Mouse (Mus musculus) lung, embryonic 14.5 days (tissue): ENCODE measurements around the gene Ptcd3. TPM values are rescaled to one million over a fixed set of nuclear protein-coding genes. Genes with fewer than 3 reads are reported as not detected.

Source experiments
- ATAC-seq: fragments of 200-750 bp; cut with Nextera tagmentation; 2 replicates; pipeline ENCODE4 v1.8.0; 2017; ENCODE audit warnings: mild to moderate bottlenecking, moderate TSS enrichment, moderate library complexity; ENCODE audit not compliant: insufficient read depth
- DNase-seq: peaks from one replicate; pipeline ENCODE4 v3.0.0-alpha.2; 2015
- H3K27ac ChIP-seq: fragments of 300-500 bp; sonication (generic); 2 replicates; pipeline ENCODE4 v1.5.1; 2014; ENCODE audit warnings: low read depth, mild to moderate bottlenecking, moderate library complexity
- H3K27me3 ChIP-seq: fragments of 300-500 bp; sonication (generic); 2 replicates; pipeline ENCODE4 v1.6.1; 2014; ENCODE audit warnings: low read length, control low read depth; ENCODE audit not compliant: insufficient read depth
- H3K36me3 ChIP-seq: fragments of 300-500 bp; sonication (generic); 2 replicates; pipeline ENCODE4 v1.6.1; 2014; ENCODE audit warnings: control low read depth; ENCODE audit not compliant: insufficient read depth
- H3K4me1 ChIP-seq: fragments of 300-500 bp; sonication (generic); 2 replicates; pipeline ENCODE4 v1.6.1; 2014; ENCODE audit warnings: antibody characterized with exemption, control low read depth; ENCODE audit not compliant: insufficient read depth
- H3K4me2 ChIP-seq: fragments of 300-500 bp; sonication (generic); 2 replicates; pipeline ENCODE4 v1.6.1; 2014; ENCODE audit warnings: mild to moderate bottlenecking
- H3K4me3 ChIP-seq: fragments of 300-500 bp; sonication (generic); 2 replicates; pipeline ENCODE4 v1.5.1; 2014; ENCODE audit warnings: low read depth, low read length
- H3K9ac ChIP-seq: fragments of 300-500 bp; sonication (generic); 2 replicates; pipeline ENCODE4 v1.6.1; 2014
- H3K9me3 ChIP-seq: fragments of 300-500 bp; sonication (generic); 2 replicates; pipeline ENCODE4 v1.6.1; 2016; ENCODE audit warnings: low read depth, low read length, control low read depth
- CTCF ChIP-seq: IDR thresholded peaks from 2 replicates; pipeline ENCODE4 v1.5.1; 2016; ENCODE audit warnings: antibody characterized with exemption, low read depth
- WGBS: fragments of 180-500 bp; shearing (Covaris S2); extraction: QIAGEN DNeasy Blood & Tissue Kit; methylation state at CpG from one replicate; pipeline ENCODE4 v1.1.7; 2014; 5-methylcytosine and 5-hydroxymethylcytosine counted together
- polyA plus RNA-seq: library from polyadenylated mRNA; unstranded; fragments of >200 nt; fragmentation: Nextera tagmentation; extraction: Ambion mirVana; gene quantifications from 2 replicates; pipeline ENCODE4 v1.2.1, GENCODE M21; 2014

The Ptcd3 gene
- polyA plus RNA-seq, 1 experiment from 2014 or later, result 115 TPM

- H3K4me3 ChIP-seq, result peak within 1 kb of the TSS; percentile 93
- H3K9ac ChIP-seq, result peak within 1 kb of the TSS; percentile 85
- peak; percentile 98 for DNase-seq
- H3K27me3 ChIP-seq, result no peaks in the 10 kb centered on the region
- TF ChIP-seq CTCF, result no peak; the same call in none of the 2 replicates
- H3K27ac ChIP-seq, result peak within 1 kb of the TSS; percentile 90
- H3K36me3 ChIP-seq, result peaks cover 9% of the 10 kb centered on the region; the same call in 1 of the 2 replicates
- no peaks in the 10 kb centered on the region for H3K9me3 ChIP-seq
- H3K4me2 ChIP-seq, result peak within 1 kb of the TSS; percentile 83
- under 1% methylated on average over 64 of the region's 64 CpGs for WGBS
- ATAC-seq, result peak; percentile 99
- H3K4me1 ChIP-seq, result peaks cover 5% of the 10 kb centered on the region; the same call in 1 of the 2 replicates
These were observed 77.6 kb downstream of the Ptcd3 start, which contains the start of gene Immt for GRCm38 (mm10) chr6:71830690-71831580. Immt (plus strand) TSS chr6:71831331.

Other genes starting within 250 kb of the Ptcd3 start
- 20.0 and 20.3 TPM in 2 replicates for gene Reep1, start 201.2 kb downstream of the Ptcd3 start, polyA plus RNA-seq
- gene Mrpl35, start 81.8 kb downstream of the Ptcd3 start, polyA plus RNA-seq, result 66.5 and 66.7 TPM in 2 replicates
- 193 and 196 TPM in 2 replicates for gene Immt, start 77.4 kb downstream of the Ptcd3 start, polyA plus RNA-seq
- 35.0 and 37.2 TPM in 2 replicates for gene Polr1a, start 303 bp upstream of the Ptcd3 start, polyA plus RNA-seq
- gene St3gal5, start 188.8 kb upstream of the Ptcd3 start, polyA plus RNA-seq, result 33.8 and 36.5 TPM in 2 replicates